Comparison of ENCODE assay signal across 24 mouse cellular contexts in genomic region chr11:43708409-43708808, GRCm38 (mm10). TPM values are rescaled to one million over a fixed set of nuclear protein-coding genes. Genes with fewer than 3 reads are reported as not detected.
A peak's percentile ranks its signal among the peaks of the same experiment; 100 is the strongest.
DNase-seq lines count a peak whose midpoint lies in the region; ATAC-seq and TF ChIP-seq lines count a peak whose summit lies in the region.
"Had no signal": no experiment of that assay in that cellular context is flagged by ENCODE, and none has a peak within 500 bp of the region (broad histone marks: within the 10 kb centered on the region; RNA-seq: fewer than 3 reads in every experiment).

No protein-coding gene starts in this region.

- WGBS in heart, embryonic 14.5 days: 25% methylated on average over 2 of the region's 2 CpGs
- WGBS in heart, postnatal 0 days: 28% methylated on average over 2 of the region's 2 CpGs
- 60% methylated on average over 2 of the region's 2 CpGs for WGBS in heart, embryonic 10.5 days

- peaks cover 28% of the 10 kb centered on the region for H3K36me3 ChIP-seq in heart, embryonic 14.5 days (ENCODE audit: control insufficient read depth, insufficient read depth, low read length)
- peaks cover 18% of the 10 kb centered on the region for H3K36me3 ChIP-seq in heart, postnatal 0 days (replicated peaks; ENCODE audit: control insufficient read depth, insufficient read depth, low read length)
- peaks cover 33% of the 10 kb centered on the region for H3K36me3 ChIP-seq in heart, embryonic 10.5 days

- peaks cover 0 to 16% of the 10 kb centered on the region in 2 experiments; a peak in 1 of 4 replicates for H3K4me1 ChIP-seq in heart, embryonic 14.5 days (ENCODE audit: control insufficient read depth in 2 of 2, insufficient read depth in 2 of 2, low read length in 2 of 2)
- H3K4me1 ChIP-seq in heart, postnatal 0 days (ENCODE audit: control insufficient read depth, insufficient read depth): peaks cover 11% of the 10 kb centered on the region; the same call in 1 of the 2 replicates
- no peaks in the 10 kb centered on the region for H3K4me1 ChIP-seq in heart, embryonic 10.5 days
- H3K4me1 ChIP-seq: forebrain, embryonic 10.5 days; forebrain, embryonic 13.5 days; hindbrain, embryonic 10.5 days; hindbrain, embryonic 13.5 days; intestine, embryonic 15.5 days had no signal

- DNase-seq in heart, adult 11 months: peak; percentile 52
- DNase-seq in heart, postnatal 4 days: no peak
- DNase-seq in heart, adult 8-10 months (ENCODE audit: low spot score): no peak
- no peak for DNase-seq in heart, postnatal 0 days (ENCODE audit: low spot score)
- DNase-seq in heart, embryonic 10.5 days (ENCODE audit: low spot score): no peak
- DNase-seq in spleen, postnatal 36 days (ENCODE audit: low spot score in 2 of 2): no peak
- DNase-seq: adrenal gland, postnatal 10 days; adrenal gland, postnatal 36 days; cerebellum, adult 18-20 months; cerebellum, adult 9-10 months; cerebellum, postnatal 14 days; gastrocnemius, postnatal 10 days; gastrocnemius, postnatal 36 days; heart, postnatal 10 days; kidney, adult 11 months had no signal

- H3K9ac ChIP-seq in heart, embryonic 14.5 days (ENCODE audit: low read length): no peak overlapping the region
- no peak overlapping the region for H3K9ac ChIP-seq in heart, postnatal 0 days (replicated peaks; ENCODE audit: low read depth, low read length)
- H3K9ac ChIP-seq: forebrain, embryonic 13.5 days; hindbrain, embryonic 13.5 days; intestine, embryonic 15.5 days had no signal

- no peak for TF ChIP-seq EP300 in heart, postnatal 0 days (IDR thresholded peaks at IDR 0.05; ENCODE audit: low read depth)

- H3K27ac ChIP-seq in heart, embryonic 14.5 days (replicated peaks in 1 of 2; ENCODE audit: control insufficient read depth in 1 of 2, insufficient read depth in 1 of 2, low read depth in 2 of 2, low read length in 2 of 2): peak overlapping the region; percentile 17 to 58; a peak in 2 of 4 replicates
- peak overlapping the region; percentile 59 for H3K27ac ChIP-seq in heart, postnatal 0 days (ENCODE audit: low read depth)
- H3K27ac ChIP-seq in heart, embryonic 10.5 days: no peak overlapping the region
- H3K27ac ChIP-seq: forebrain, embryonic 10.5 days; forebrain, embryonic 13.5 days; hindbrain, embryonic 10.5 days; hindbrain, embryonic 13.5 days; intestine, embryonic 15.5 days had no signal

- H3K27me3 ChIP-seq in heart, embryonic 14.5 days (ENCODE audit: control insufficient read depth, insufficient read depth, low read length): no peaks in the 10 kb centered on the region
- no peaks in the 10 kb centered on the region for H3K27me3 ChIP-seq in heart, postnatal 0 days (ENCODE audit: control insufficient read depth, insufficient read depth, low read length)
- no peaks in the 10 kb centered on the region for H3K27me3 ChIP-seq in heart, embryonic 10.5 days (ENCODE audit: insufficient read depth, poor library complexity, severe bottlenecking)
- H3K27me3 ChIP-seq: forebrain, embryonic 13.5 days; hindbrain, embryonic 13.5 days; intestine, embryonic 15.5 days; Patski had no signal

- no peak for ATAC-seq in heart, embryonic 14.5 days (ENCODE audit: insufficient number of reproducible peaks, insufficient read depth, low FRiP score, low read depth)
- ATAC-seq in heart, postnatal 0 days (ENCODE audit: insufficient read depth, low read depth): no peak
- ATAC-seq: forebrain, embryonic 13.5 days; forebrain, embryonic 16.5 days; hindbrain, embryonic 16.5 days; intestine, embryonic 15.5 days; Patski had no signal

- H3K9me3 ChIP-seq in heart, embryonic 14.5 days (ENCODE audit: control insufficient read depth, low read length): no peaks in the 10 kb centered on the region
- no peaks in the 10 kb centered on the region for H3K9me3 ChIP-seq in heart, postnatal 0 days (replicated peaks; ENCODE audit: control insufficient read depth, low read length)
- H3K9me3 ChIP-seq in heart, embryonic 10.5 days: no peaks in the 10 kb centered on the region
- H3K9me3 ChIP-seq: forebrain, embryonic 10.5 days; forebrain, embryonic 13.5 days; hindbrain, embryonic 10.5 days; hindbrain, embryonic 13.5 days; intestine, embryonic 15.5 days had no signal

- no peak overlapping the region for H3K4me2 ChIP-seq in heart, embryonic 14.5 days (ENCODE audit: low read length)
- no peak overlapping the region for H3K4me2 ChIP-seq in heart, postnatal 0 days (ENCODE audit: low read depth, low read length)
- H3K4me2 ChIP-seq: forebrain, embryonic 13.5 days; hindbrain, embryonic 13.5 days; intestine, embryonic 15.5 days had no signal

- no peak for TF ChIP-seq CTCF in heart, postnatal 0 days (IDR thresholded peaks at IDR 0.05; ENCODE audit: low read depth)

- H3K4me3 ChIP-seq in heart, embryonic 14.5 days (ENCODE audit: control insufficient read depth in 1 of 2, insufficient read depth in 1 of 2, low read depth in 1 of 2, low read length in 2 of 2): no peak overlapping the region
- H3K4me3 ChIP-seq in heart, postnatal 0 days (ENCODE audit: low read depth, low read length): no peak overlapping the region
- H3K4me3 ChIP-seq in heart, embryonic 10.5 days: no peak overlapping the region
- H3K4me3 ChIP-seq: forebrain, embryonic 10.5 days; forebrain, embryonic 13.5 days; hindbrain, embryonic 10.5 days; hindbrain, embryonic 13.5 days; intestine, embryonic 15.5 days had no signal

RNA-seq across cellular contexts. Expression of gene Pwwp2a, which starts 26.6 kb away (rescaled TPM):
- total RNA-seq in heart, postnatal 4 days (2021): 10 to 100 TPM; 38.7 to 39.4 TPM
- polyA plus RNA-seq in heart, embryonic 14.5 days (2014; fragmentation: Nextera tagmentation; extraction: Ambion mirVana): 32.4 and 34.6 TPM in 2 replicates
- total RNA-seq in heart, adult 8-10 months (2022): 10 to 100 TPM; 13.8 to 18.4 (median 15.7) TPM
- total RNA-seq in heart, postnatal 0 days (2014; rRNA removed; ENCODE audit: low replicate concordance): 16.0 and 16.9 TPM in 2 replicates
- 11.9 and 12.4 TPM in 2 replicates for polyA plus RNA-seq in heart, postnatal 0 days (2015; fragmentation: Nextera tagmentation; extraction: Ambion mirVana)
- 19.6 and 26.8 TPM in 2 replicates for polyA plus RNA-seq in heart, embryonic 10.5 days (2016; fragmentation: Nextera tagmentation; extraction: Ambion mirVana)

RNA-seq across cellular contexts. Expression of gene Ttc1, which starts 39.4 kb away (rescaled TPM):
- total RNA-seq in heart, postnatal 4 days (2021): 10 to 100 TPM; 40.4 to 43.5 TPM
- 57.8 and 62.3 TPM in 2 replicates for polyA plus RNA-seq in heart, embryonic 14.5 days (2014; fragmentation: Nextera tagmentation; extraction: Ambion mirVana)
- 10 to 100 TPM; 52.3 to 63.5 (median 57.6) TPM for total RNA-seq in heart, adult 8-10 months (2022)
- total RNA-seq in heart, postnatal 0 days (2014; rRNA removed; ENCODE audit: low replicate concordance): 16.4 and 30.5 TPM in 2 replicates
- 66.8 and 68.7 TPM in 2 replicates for polyA plus RNA-seq in heart, postnatal 0 days (2015; fragmentation: Nextera tagmentation; extraction: Ambion mirVana)
- 58.6 and 68.2 TPM in 2 replicates for polyA plus RNA-seq in heart, embryonic 10.5 days (2016; fragmentation: Nextera tagmentation; extraction: Ambion mirVana)
